Mouse (Mus musculus): ENCODE measurements around the gene Nudt1.
A peak's percentile ranks its signal among the peaks of the same experiment; 100 is the strongest.
"Not testable (repeated sequence)": the region's sequence is repeated elsewhere in the genome, so short reads cannot be mapped to it uniquely, and the experiment has no call there.

Nudt1 gene

GRCm38 (mm10) chr5:140342880-140343279, 21.4 kb downstream of the Nudt1 start:
- no peak for DNase-seq (ENCODE audit: inconsistent ontology term)

DNA sequence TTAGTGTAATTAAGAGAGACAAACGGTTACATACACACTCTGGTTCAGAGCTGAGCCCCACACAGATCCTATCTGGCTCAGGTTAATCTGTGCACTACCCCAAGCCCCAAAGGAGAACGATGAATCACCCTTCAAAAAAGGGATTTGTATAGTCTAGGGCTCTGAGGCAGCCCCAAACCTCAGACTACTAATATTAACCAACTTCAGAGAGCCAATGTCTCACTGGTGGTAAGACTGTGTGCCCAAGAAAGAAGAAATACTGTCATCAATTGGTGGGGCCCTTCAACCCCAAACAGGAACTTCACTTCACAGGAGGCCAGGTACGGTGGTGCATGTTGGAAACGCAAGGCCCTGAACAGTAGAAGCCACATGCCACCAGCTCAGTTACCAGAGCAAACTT, 23.8 kb downstream of the Nudt1 start:
- no peak for DNase-seq (ENCODE audit: inconsistent ontology term)

DNA sequence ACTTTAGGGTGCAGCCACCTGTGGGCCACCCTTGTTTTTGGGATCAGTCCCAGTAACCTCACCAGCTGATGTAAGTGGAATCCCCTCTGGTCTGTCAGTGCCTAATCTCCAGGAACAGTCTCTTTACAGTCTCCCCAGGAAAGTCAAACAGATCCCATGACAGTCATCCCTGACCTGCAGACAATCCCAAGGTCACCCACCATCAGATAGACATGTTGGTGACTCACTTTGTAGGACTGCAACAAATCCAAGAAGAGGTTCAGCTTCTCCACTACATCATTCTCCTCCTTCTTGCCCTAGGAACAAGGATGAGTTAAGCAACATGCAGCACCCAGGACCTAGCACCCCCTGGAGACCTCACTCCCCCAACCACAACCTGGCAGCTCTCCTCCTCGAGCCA, 24.6 kb downstream of the Nudt1 start:
- DNase-seq (ENCODE audit: inconsistent ontology term) = no peak

- no peak for DNase-seq (ENCODE audit: inconsistent ontology term)
Measured at GRCm38 (mm10) chr5:140349882-140350281, 28.4 kb downstream of the Nudt1 start.

GRCm38 (mm10) chr5:140350731-140351497, 29.5 kb downstream of the Nudt1 start:
- no peak for DNase-seq (ENCODE audit: inconsistent ontology term)

GRCm38 (mm10) chr5:140352352-140352751, 30.9 kb downstream of the Nudt1 start:
- no peak for DNase-seq (ENCODE audit: inconsistent ontology term)

GRCm38 (mm10) chr5:140355934-140356333, 34.5 kb downstream of the Nudt1 start:
- DNase-seq (ENCODE audit: inconsistent ontology term) = no peak

DNA sequence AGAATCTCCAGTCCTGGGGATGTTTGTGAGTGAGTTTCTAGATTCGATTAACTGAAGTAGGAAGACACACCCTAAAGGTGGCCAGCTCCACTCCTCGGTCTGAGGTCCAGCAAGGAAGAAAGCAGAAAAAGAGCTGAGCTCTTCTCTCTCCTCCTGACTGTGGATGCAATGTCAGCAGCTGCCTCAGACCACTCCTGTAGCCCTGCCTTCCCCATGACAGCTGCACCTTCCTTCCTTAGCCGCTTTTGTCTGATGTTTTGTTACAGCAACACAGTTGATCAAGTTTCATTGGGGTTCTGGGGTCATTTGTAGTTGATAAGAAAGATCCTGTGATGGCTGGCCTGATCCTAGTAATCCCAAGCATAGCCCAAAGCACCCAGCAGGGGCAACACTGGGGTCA, 36.0 kb downstream of the Nudt1 start:
- DNase-seq (ENCODE audit: inconsistent ontology term) = no peak

DNA sequence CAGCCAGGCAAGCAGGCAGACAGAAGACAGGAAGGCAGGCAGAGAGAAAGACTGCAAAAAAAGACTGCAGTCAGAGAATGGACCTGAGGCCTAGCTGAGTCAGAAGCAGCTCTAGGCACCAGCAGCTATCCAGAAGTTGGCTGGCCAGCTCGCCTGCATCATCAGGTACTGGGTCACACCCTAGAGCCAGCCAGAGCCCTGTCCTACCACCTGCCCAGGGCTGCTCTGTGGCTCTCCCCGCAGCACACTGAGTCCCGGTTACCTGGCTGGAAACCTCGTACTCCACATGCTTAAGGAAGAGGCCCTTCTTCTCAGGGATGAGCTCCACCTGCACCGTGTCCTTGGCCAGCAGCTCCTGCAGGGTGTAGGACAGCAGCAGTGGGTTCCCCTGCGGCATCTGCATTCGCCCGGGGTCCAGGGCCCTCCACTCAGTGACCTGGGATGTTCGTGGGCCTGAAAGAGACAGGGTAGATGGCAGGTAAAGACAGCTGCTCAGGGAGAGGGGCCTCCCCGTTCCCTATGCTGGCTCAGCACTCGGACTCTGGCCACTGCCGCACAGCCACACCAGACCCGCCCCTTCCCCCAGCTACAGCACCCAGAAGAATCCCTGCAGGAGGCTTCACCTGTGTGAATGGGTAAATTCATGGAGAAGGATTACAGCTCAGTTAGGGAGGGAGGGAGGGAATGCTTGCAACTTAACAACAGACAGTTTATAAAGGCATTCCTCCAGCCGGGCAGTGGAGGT, 38.6 kb downstream of the Nudt1 start:
- no peak for DNase-seq (ENCODE audit: inconsistent ontology term)

- no peak for DNase-seq (ENCODE audit: inconsistent ontology term)
Measured at GRCm38 (mm10) chr5:140364415-140364814, 43.0 kb downstream of the Nudt1 start.

DNA sequence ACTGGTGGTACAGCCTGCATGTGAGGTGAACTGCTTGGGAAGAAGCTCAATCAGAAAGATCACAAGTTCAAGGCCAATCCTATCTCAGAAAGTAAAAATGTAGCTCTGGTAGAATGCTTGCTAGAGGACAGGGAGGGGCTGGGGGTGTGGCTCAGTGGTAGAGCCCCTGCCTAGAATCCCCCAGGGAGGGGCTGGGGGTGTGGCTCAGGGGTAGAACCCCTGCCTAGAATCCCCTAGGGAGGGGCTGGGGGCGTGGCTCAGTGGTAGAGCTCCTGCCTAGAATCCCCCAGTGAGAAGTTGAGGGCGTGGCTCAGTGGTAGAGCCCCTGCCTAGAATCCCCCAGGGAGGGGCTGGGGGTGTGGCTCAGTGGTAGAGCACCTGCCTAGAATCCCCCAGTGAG, 46.7 kb downstream of the Nudt1 start:
- not testable (repeated sequence) for DNase-seq (ENCODE audit: inconsistent ontology term)

DNA sequence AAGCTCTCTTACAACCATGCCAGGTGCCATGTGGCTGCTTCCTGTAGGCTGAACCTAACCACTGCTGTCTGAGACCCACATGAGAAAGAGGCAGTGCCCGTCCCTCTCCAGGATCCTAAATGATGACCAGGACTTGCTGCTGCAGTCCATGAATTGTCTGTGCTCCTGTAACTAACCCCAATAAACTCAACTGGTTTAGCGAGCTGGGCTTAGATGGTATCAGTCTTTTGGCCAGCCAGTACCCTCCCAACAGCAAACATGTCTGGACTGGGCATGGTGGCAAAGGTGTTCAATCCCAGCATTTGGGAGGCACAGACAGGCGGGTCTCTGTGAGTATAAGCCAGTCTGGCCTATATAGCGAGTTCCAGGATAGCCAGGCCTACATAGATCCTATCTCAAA, 47.5 kb downstream of the Nudt1 start:
- no peak for DNase-seq (ENCODE audit: inconsistent ontology term)

GRCm38 (mm10) chr5:140369466-140369865, 48.0 kb downstream of the Nudt1 start:
- no peak for DNase-seq (ENCODE audit: inconsistent ontology term)

DNA sequence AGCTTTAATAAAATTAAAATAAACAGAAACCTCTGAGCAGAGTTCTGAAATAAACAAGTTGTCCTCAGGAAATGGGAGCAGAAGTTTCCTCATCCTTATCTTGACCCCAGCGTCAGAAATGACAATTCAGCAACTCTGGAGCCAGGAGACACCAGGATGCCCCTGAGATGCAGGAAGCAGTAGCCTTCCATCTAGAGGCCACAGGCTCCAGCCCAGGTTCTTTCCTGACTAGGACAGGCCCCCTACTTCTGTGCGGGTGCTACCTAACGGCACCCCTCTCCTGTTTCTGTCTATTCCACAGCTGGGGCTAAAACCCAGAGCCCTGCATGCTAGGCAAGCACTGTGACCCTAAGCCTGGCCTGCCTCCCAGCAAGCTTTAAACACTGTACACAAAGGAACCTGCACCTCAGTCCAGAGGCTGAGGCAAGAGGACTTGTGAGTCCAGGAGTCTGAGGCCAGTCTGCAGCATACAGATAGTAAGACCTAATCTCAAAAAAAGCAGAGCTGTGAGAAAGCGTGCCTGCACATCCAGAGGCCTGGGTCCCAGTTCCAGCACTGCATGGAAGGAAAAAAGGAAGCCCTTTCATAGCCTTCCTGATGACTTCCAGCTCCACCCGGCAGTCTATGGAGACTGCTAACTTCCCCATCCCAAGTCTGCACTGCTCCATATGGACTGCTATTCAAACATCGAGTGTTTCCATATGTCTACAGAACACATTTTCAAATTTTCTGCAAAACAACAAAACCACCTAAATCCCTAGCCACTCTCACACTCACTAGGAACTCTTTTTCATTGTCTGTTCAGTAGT, 49.2 kb downstream of the Nudt1 start:
- no peak for DNase-seq (ENCODE audit: inconsistent ontology term)

- no peak for DNase-seq (ENCODE audit: inconsistent ontology term)
Measured at GRCm38 (mm10) chr5:140371671-140372070, 50.2 kb downstream of the Nudt1 start.

GRCm38 (mm10) chr5:140373711-140374110, 52.3 kb downstream of the Nudt1 start:
- no peak for DNase-seq (ENCODE audit: inconsistent ontology term)

- peak; percentile 55 for DNase-seq (ENCODE audit: inconsistent ontology term)
Measured at GRCm38 (mm10) chr5:140374226-140374625, 52.8 kb downstream of the Nudt1 start.

- DNase-seq (ENCODE audit: inconsistent ontology term) = no peak
Measured at GRCm38 (mm10) chr5:140375249-140375829, 53.9 kb downstream of the Nudt1 start.

DNA sequence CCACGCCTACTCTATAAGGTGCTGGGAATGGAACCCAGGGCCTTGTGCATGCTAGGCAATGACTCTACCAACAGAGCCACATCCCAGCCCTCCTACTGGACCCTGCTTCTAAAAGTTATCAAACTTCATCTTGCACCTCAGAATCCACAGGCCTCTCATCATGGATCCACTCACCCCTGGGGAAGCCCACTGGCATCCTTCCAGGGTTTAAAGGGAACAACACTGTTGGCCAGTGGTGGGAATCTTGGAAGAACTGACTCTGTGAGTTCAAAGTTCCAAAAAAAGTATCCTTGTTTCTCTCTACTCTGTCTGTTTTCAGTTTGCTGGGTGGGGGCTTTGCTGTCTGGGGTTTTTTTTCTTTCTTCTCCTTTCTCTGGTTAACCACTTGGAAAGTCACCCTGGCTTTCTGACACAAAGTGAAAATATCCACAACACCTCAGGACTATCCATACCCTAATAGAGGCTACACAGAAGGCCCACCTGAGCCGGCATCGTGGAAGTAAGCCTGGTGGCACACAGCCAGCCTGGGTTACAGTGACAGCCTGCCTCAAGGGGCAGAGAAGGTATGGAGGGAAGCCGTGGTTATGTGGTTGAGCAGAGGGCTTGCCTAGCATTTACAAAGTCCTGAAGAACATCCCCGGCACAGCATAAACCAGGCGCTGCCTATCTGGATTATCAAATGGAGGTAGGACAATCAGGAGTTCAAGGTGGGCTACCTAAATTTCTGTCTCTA, 56.8 kb downstream of the Nudt1 start:
- no peak for DNase-seq (ENCODE audit: inconsistent ontology term)

DNA sequence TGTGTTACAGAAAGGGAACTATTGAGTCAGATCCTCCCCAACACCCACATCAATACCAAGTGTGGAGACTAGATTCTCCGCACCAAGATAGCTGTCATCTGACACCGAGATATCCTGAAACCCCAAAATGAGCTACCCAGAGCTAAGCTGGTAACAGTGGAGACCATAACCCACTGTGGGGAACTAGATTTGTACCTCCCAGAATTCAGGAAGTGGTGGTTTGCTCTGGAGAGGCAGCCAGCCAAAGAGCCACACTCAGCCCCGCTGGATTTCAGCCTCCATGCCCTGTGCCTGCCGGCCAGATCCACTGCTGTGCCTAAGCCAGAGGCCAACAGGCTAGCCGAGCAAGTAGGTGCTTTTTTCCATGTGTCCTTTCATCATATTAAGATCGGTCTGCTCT, 57.8 kb downstream of the Nudt1 start:
- DNase-seq (ENCODE audit: inconsistent ontology term) = no peak

DNA sequence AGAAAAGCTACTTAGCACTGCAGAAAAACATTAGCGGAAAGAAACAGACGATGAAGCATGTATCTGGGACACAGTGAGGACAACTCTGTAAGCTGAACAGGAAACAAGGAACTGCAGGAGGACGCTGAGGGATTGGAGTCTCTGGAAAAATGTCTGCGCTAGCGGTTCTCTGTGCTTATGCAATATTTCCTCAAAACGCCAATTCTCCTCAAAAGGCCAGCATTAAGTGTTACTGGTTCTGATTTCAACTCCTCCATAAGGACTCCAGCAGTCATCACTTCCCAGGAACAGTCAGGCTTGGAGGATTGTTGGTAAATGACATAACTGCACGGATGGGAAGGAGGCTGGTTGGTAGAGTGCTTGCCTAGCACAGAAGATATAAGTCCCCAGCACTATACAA, 59.7 kb downstream of the Nudt1 start:
- no peak for DNase-seq (ENCODE audit: inconsistent ontology term)

Data from Muller cell, postnatal 12 days (primary cell).